Mouse (Mus musculus) layer of hippocampus, adult 18-20 months (tissue): ENCODE results near the gene Nbea. TPM values are rescaled to one million over a fixed set of nuclear protein-coding genes. Genes with fewer than 3 reads are reported as not detected.
A peak's percentile ranks its signal among the peaks of the same experiment; 100 is the strongest.

Experiments
- DNase-seq, 2 experiments: peaks; one replicate each; pipeline ENCODE4 v3.0.0; 2022; ENCODE audit warnings: low spot score in 2 of 2
- total RNA-seq, 2 experiments: library from RNA; stranded (reverse); gene quantifications; 2 replicates each; pipeline ENCODE4 v1.2.3; 2021

Nbea gene
- total RNA-seq, 2 experiments from 2014 or later, result 193 to 205 TPM

GRCm38 (mm10) chr3:55753872-55754271 is 429.6 kb downstream of the Nbea start:
- no peak for DNase-seq

- no peak for DNase-seq
Observed at GRCm38 (mm10) chr3:55752558-55752957, 430.9 kb downstream of the Nbea start.

GRCm38 (mm10) chr3:55751363-55751762 is 432.1 kb downstream of the Nbea start:
- DNase-seq, result no peak

- DNase-seq, result peak in 1 of 2 experiments; percentile 46
Observed at GRCm38 (mm10) chr3:55750445-55751065, 432.9 kb downstream of the Nbea start.

- no peak for DNase-seq
Observed at GRCm38 (mm10) chr3:55743885-55744284, 439.6 kb downstream of the Nbea start.

GRCm38 (mm10) chr3:55742654-55743053 is 440.8 kb downstream of the Nbea start:
- no peak for DNase-seq

- no peak for DNase-seq
Observed at GRCm38 (mm10) chr3:55742218-55742617, 441.3 kb downstream of the Nbea start.

GRCm38 (mm10) chr3:55741428-55741827 is 442.1 kb downstream of the Nbea start:
- peak in 1 of 2 experiments; percentile 30 for DNase-seq

- no peak for DNase-seq
Observed at GRCm38 (mm10) chr3:55733665-55734064, 449.8 kb downstream of the Nbea start.

- DNase-seq, result no peak
Observed at GRCm38 (mm10) chr3:55730549-55730948, 453.0 kb downstream of the Nbea start.

- no peak for DNase-seq
Observed at GRCm38 (mm10) chr3:55730142-55730541, 453.4 kb downstream of the Nbea start.

GRCm38 (mm10) chr3:55714260-55714659 is 469.2 kb downstream of the Nbea start:
- DNase-seq, result no peak

- DNase-seq, result no peak
Observed at GRCm38 (mm10) chr3:55713856-55714255, 469.6 kb downstream of the Nbea start.

- no peak for DNase-seq
Observed at GRCm38 (mm10) chr3:55710300-55710699, 473.2 kb downstream of the Nbea start.

- no peak for DNase-seq
Observed at GRCm38 (mm10) chr3:55701632-55702031, 481.9 kb downstream of the Nbea start.

- no peak for DNase-seq
Observed at GRCm38 (mm10) chr3:55697174-55697573, 486.3 kb downstream of the Nbea start.

- DNase-seq, result no peak
Observed at GRCm38 (mm10) chr3:55693073-55693472, 490.4 kb downstream of the Nbea start.

- no peak for DNase-seq
Observed at GRCm38 (mm10) chr3:55688098-55688497, 495.4 kb downstream of the Nbea start.

GRCm38 (mm10) chr3:55686993-55687392 is 496.5 kb downstream of the Nbea start:
- DNase-seq, result no peak

- DNase-seq, result no peak
Observed at GRCm38 (mm10) chr3:55685627-55686026, 497.9 kb downstream of the Nbea start.

- DNase-seq, result no peak
Observed at GRCm38 (mm10) chr3:55684892-55685291, 498.6 kb downstream of the Nbea start.

- DNase-seq, result no peak
Observed at GRCm38 (mm10) chr3:55677691-55678090, 505.8 kb downstream of the Nbea start.

- DNase-seq, result no peak
Observed at GRCm38 (mm10) chr3:55674185-55674584, 509.3 kb downstream of the Nbea start.

GRCm38 (mm10) chr3:55667048-55667447 is 516.5 kb downstream of the Nbea start:
- no peak for DNase-seq
